Mouse (Mus musculus) T-helper 1 cell (primary cell): ENCODE results near the gene Lypla2.
"Not testable (repeated sequence)": the region's sequence is repeated elsewhere in the genome, so short reads cannot be mapped to it uniquely, and the experiment has no call there.

ENCODE experiments used
- in situ Hi-C: fragments of 300-600 bp; cut with MboI, MseI; formaldehyde crosslinking; loops from one replicate; pipeline ENCODE4 v1.15.1; 2025; ENCODE audit warnings: high pct_unique_total_duplicates

The Lypla2 gene

GRCm38 (mm10) chr4:135972556-135972906, at the start of gene Lypla2:
Lypla2 (minus strand) TSS chr4:135972626.
- in situ Hi-C loops, result no loop called here

GRCm38 (mm10) chr4:136021549-136022047, 49.2 kb upstream of the Lypla2 start, which contains the start of gene Eloa:
Eloa (minus strand) TSS chr4:136021763.
- in situ Hi-C loops, result no loop called here

DNA sequence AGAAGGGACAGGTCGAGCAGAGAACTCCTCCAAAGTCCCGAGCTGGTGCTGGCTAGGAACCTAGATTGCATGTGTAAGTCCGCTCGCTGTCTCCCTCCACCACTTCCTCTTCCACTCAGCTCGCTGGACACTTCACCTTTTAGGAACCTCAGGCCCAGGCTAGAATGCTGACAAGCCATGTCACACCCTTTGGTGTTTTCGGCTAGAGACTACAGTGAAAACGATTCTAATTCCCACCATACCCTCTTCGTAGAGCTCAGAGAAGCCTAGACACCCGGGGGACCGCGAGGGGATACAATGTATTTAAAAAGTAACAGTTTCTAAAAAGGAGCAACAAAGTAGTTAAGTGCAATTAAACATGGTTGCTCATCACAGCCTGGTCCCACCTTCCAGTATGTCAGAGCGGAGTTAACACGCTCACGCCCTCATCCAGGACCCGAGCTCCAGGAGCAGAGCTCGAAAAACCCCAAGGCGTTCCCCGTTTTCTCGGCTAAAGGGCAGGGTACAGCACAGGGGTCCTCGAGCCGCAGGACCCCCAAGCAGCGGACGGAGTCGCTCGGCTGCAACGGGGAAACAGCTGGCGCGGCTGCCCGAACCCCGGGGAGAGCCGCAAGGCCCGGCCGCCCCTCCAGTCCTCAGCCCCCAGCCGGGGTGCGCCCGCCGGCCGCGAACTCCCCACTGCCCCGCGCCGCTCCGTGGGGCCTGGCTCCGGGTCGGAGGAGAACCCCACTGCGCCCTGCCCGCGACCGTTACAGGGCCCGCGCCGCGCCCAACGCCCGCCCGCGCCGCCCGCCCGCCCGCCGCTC, 48.5 kb upstream of the Lypla2 start:
- in situ Hi-C loops, result no loop called here

DNA sequence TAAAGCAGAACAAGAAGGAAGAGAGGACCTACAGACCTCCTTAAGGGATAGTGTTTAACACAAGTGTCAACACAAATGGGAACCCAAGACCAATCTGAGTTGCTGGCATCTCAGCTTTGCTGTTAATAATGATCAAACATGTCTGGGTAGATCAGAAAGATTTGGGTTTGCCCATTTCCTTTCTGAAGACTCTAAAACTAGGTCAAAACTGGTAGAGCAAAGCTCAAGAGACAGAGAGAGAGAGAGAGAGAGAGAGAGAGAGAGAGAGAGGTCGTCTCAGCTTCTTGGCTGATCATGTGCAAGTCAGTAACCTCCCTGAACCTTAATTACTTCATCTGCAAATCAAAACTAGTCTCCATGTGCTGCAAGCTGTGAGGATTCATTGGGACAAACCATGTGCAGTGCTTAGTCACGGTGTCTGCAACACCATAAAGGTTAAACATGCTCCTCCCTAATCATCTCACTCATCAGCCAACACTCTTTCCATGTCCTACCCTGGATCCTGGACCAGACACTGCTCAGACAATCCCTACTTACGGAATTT, 43.7 kb upstream of the Lypla2 start:
- in situ Hi-C loops, result no loop called here

GRCm38 (mm10) chr4:136010586-136010985, 38.2 kb upstream of the Lypla2 start:
- in situ Hi-C loops, result no loop called here

DNA sequence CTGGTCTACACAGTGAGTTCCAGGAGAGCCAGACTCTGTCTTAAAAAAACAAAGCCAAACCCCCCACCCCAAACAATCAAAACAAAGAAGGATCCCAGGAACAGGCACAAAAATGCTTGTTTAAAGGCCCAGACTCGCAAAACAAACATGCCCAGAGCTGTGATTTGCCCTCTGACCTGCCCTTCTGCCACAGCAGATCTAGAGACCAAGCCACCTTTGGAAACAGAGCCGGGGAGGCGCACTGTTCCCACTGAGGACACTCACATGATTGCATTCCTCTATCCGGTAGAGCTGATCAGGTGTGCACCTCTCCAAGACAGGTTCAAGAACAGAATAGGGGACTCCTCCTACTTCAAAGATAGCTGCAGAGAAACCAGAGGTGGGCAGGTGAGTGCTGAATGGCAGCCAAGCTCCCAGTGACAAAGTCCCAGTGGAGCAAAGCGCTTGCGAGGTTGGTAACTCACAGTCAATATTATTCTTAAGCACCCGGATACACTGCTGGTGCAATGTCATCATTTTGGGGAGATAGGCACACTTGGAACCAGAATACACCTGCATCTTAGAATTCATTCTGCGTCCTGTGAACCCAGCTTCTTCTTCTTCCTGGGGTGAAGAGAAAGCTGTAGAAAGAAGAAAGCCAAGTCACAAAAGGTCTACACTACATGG, 36.5 kb upstream of the Lypla2 start:
- in situ Hi-C loops, result no loop called here

- in situ Hi-C loops, result no loop called here
These were observed 34.4 kb upstream of the Lypla2 start for GRCm38 (mm10) chr4:136006821-136007220.

- in situ Hi-C loops, result no loop called here
These were observed 32.5 kb upstream of the Lypla2 start for GRCm38 (mm10) chr4:136004921-136005320.

DNA sequence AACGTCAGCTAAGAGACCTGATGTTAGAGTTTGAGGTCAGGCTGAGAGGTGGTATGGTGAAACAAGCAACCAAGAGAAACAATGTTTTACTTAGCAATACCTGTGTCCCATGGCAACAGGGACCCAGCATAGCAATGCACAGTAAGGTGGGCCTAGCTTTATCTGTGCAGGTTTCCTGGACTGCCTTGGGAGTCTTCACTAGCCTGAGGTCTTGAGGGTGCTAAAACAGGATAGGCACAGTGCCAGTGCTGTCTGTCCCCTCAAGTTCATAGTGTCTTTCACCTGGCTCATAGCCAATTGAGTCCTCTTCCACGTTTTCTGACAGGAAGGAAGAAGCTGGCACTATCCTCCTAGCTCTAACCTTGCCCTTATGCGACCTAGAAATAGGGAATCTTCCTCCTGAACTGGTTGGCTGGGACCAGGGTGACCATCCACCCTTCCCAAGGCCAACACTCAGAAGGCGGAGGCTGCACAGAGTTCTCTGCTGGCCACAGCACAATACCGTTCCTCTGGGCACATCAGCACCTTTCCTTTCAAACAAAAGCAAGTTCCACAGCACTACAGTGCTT, 31.8 kb upstream of the Lypla2 start:
- in situ Hi-C loops, result no loop called here

GRCm38 (mm10) chr4:135995118-135995517, 22.7 kb upstream of the Lypla2 start:
- in situ Hi-C loops, result no loop called here

- in situ Hi-C loops, result loop anchor here (5.0 kb wide), 1 partner anchor 43 kb away; no protein-coding TSS in a partner anchor
These were observed 21.5 kb upstream of the Lypla2 start for GRCm38 (mm10) chr4:135993941-135994340.

- in situ Hi-C loops, result no loop called here
These were observed 15.3 kb upstream of the Lypla2 start for GRCm38 (mm10) chr4:135987714-135988113.

DNA sequence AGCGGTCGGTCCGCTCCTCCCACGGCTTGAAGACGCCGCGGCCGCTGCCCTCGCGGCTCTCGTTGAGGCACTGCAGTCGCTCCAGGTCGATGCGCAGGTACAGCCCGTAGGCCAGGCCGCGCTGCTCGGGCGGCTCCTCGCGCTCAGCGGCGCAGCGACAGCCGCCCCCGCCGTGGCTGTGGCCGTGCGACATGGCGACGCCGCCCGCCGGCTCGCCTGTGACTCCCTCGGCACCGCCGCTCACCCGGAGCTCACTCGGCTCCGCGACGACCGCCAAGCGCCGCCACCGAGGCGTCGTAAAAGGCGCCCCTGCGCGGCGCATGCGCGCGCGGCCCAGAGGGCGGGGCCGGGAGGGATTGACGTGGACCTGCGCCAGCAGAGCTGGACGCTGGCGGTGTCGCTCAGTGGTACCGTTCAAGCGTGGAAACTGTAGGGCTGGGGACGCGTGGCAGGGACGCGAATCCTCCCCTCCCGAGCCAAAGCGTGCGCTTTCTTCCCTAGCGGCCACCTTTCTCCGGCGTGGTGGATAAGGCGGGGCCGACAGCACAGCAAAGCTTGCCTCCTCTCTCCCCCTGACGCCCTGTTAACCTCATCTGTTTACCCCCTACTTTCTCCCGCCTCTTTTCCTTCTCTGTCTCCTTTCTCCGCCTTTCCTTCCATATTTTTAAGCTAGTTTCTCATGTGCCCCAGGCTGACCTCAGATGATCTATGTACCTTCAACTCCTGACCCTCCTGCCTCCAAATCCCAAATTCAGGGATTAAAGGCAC, 14.7 kb upstream of the Lypla2 start, which contains the start of gene Pithd1:
Gene Pithd1 (minus strand): TSS at position 322 of the 768 bp plus-strand sequence.
- in situ Hi-C loops, result no loop called here

- in situ Hi-C loops, result no loop called here
These were observed 14.0 kb upstream of the Lypla2 start for GRCm38 (mm10) chr4:135986301-135986942.

DNA sequence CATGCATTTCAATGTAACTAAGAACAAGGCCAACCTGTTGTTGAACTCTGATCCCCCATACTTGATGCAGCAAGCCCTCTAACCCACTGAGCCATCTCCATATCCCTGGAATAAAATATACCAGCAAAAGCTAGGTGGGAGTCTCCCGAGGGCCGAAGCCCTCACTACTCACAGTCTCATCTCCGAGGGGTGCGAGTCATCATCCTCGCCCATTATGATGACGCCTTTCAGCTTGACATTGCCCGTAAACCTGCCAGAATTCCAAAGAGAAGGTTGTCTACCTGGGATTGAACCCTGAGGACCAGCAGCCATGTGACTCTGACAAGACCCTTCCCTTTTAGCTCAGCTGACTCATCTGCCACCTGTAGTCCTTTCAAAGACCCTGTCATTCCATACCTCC, 13.3 kb upstream of the Lypla2 start:
- in situ Hi-C loops, result no loop called here

DNA sequence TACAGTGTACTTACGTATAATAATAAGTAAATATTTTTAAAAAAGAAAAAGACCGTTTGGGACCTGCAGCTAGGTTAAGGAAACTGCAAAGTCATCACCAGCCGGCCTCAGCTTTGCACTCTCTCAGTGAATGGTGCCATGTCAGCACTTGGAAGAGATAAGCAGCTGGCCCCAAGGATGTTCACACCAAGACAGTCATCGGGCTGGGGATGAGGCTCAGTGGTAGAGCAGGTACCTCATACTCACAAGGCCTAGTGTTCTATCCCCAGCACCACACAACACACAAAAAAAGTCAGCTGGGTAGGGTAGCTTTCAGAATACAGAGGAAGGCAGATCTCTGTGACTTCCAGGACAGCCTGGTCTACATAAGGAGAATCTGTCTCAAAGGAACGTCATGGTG, 12.8 kb upstream of the Lypla2 start:
- in situ Hi-C loops, result no loop called here

GRCm38 (mm10) chr4:135984556-135984955, 12.1 kb upstream of the Lypla2 start:
- in situ Hi-C loops, result no loop called here

DNA sequence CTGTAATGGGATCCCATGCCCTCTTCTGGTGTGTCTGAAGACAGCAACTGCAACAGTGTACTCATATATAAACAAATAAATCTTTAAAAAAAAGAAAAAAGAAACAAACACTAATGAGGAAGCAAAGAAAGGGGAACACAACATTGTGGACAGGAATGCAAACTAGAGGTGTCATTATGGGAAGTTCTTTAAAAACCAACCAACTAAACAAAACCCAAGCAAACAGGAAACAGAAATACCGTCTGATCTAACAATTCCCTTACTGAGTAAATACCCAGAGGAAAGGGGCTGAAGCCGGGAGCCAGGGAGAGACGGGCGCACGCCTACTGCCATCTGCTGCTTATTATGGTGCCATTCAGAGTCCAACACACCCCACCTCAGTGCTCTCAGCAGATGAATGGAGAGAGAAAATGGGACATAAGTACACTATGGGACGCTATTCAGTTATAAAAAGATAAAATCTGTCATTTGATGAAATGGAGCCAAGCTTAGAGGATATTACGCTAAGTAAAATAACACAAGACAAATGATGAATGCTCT, 9.2 kb upstream of the Lypla2 start:
- in situ Hi-C loops, result no loop called here

GRCm38 (mm10) chr4:135980223-135980622, 7.8 kb upstream of the Lypla2 start:
- in situ Hi-C loops, result not testable (repeated sequence)

DNA sequence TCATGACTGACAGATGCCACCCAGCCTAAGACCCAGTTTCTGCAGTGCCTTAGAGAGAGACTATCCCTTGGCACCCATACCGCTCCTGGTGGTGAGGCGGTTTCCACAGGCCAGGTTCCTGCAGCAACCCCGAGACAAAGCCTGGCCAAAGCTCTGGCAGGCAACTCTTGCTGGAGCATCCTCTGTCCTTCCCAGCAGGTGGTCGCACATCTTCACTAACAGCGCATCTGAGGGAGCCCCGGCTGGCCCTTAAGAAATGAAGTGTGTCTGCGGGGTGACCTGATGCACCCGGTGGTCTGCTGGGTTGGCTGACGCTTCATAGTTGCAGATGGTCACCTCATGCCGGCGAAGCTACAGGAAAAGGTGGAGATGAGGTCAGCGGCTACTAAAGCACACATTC, 3.7 kb upstream of the Lypla2 start:
- in situ Hi-C loops, result no loop called here
